Mouse (Mus musculus): Measurements from ENCODE around the gene Zfp296. TPM values are rescaled to one million over a fixed set of nuclear protein-coding genes. Genes with fewer than 3 reads are reported as not detected.
"Not testable (repeated sequence)": the region's sequence is repeated elsewhere in the genome, so short reads cannot be mapped to it uniquely, and the experiment has no call there.

Zfp296 gene
- polyA plus RNA-seq, 1 experiment from 2014 or later = 0.31 TPM

GRCm38 (mm10) chr7:19589207-19589606, 12.1 kb downstream of the Zfp296 start:
- Histone ChIP-seq H3K4me3 (replicated peaks) (no peak overlapping the region), H3K9me3 (no peaks in the 10 kb centered on the region), H3K9ac (replicated peaks) (no peak overlapping the region), H3K4me1 (replicated peaks) (no peaks in the 10 kb centered on the region), H3K4me2 (replicated peaks) (no peak overlapping the region), H3K27me3 (no peaks in the 10 kb centered on the region), H3K36me3 (peaks cover 100% of the 10 kb centered on the region), H3K27ac (no peak overlapping the region)
- 53% methylated on average over 3 of the region's 3 CpGs for whole genome bisulfite sequencing
- ATAC-seq = no peak

- Histone ChIP-seq H3K4me3 (replicated peaks) (no peak overlapping the region), H3K27me3 (no peaks in the 10 kb centered on the region), H3K36me3 (peaks cover 99% of the 10 kb centered on the region), H3K4me2 (replicated peaks) (no peak overlapping the region), H3K9me3 (no peaks in the 10 kb centered on the region), H3K27ac (no peak overlapping the region), H3K9ac (replicated peaks) (no peak overlapping the region), H3K4me1 (replicated peaks) (no peaks in the 10 kb centered on the region)
- peak; percentile 54 for ATAC-seq
- 71% methylated on average over 3 of the region's 3 CpGs for WGBS
These were observed 12.8 kb downstream of the Zfp296 start for GRCm38 (mm10) chr7:19589917-19590316.

- no peak for ATAC-seq
These were observed 16.1 kb downstream of the Zfp296 start for GRCm38 (mm10) chr7:19593061-19593730.

GRCm38 (mm10) chr7:19600562-19600961, 23.5 kb downstream of the Zfp296 start:
- Histone ChIP-seq H3K36me3 (peaks cover 60% of the 10 kb centered on the region), H3K4me2 (replicated peaks) (no peak overlapping the region), H3K9me3 (no peaks in the 10 kb centered on the region), H3K27me3 (no peaks in the 10 kb centered on the region), H3K27ac (0 out of 2 replicates have a peak overlapping the region, but pooled peaks have one; percentile 9), H3K4me3 (replicated peaks) (no peak overlapping the region), H3K4me1 (replicated peaks) (peaks cover 36% of the 10 kb centered on the region), H3K9ac (replicated peaks) (no peak overlapping the region)
- peak; percentile 35 for ATAC-seq
- WGBS = 53% methylated on average over 5 of the region's 5 CpGs

More at GRCm38 (mm10) chr7:19593061-19593730, 16.1 kb downstream of the Zfp296 start:
- H3K27me3 ChIP-seq = no peaks in the 10 kb centered on the region
- H3K9ac ChIP-seq (replicated peaks) = no peak overlapping the region; the same call in 1 of the 2 replicates
- WGBS = 94% methylated on average over 10 of the region's 10 CpGs
- H3K36me3 ChIP-seq = peaks cover 94% of the 10 kb centered on the region
- no peaks in the 10 kb centered on the region for H3K9me3 ChIP-seq
- no peak overlapping the region for H3K4me2 ChIP-seq (replicated peaks)
- no peak overlapping the region for H3K27ac ChIP-seq
- H3K4me1 ChIP-seq (replicated peaks) = no peaks in the 10 kb centered on the region
- H3K4me3 ChIP-seq (replicated peaks) = no peak overlapping the region

- peak overlapping the region; percentile 98 for H3K4me2 ChIP-seq (replicated peaks)
- no peaks in the 10 kb centered on the region for H3K27me3 ChIP-seq
- H3K9ac ChIP-seq (replicated peaks) = peak overlapping the region; percentile 98
- peak overlapping the region; percentile 92 for H3K4me3 ChIP-seq (replicated peaks)
- H3K4me1 ChIP-seq (replicated peaks) = peaks cover 36% of the 10 kb centered on the region
- ATAC-seq = no peak
- 89% methylated on average over 12 of the region's 12 CpGs for WGBS
- no peak overlapping the region for H3K27ac ChIP-seq
- no peaks in the 10 kb centered on the region for H3K9me3 ChIP-seq
- H3K36me3 ChIP-seq = peaks cover 41% of the 10 kb centered on the region
These were observed 26.0 kb downstream of the Zfp296 start for GRCm38 (mm10) chr7:19603055-19603454.

GRCm38 (mm10) chr7:19603849-19604605, 26.9 kb downstream of the Zfp296 start, which contains the start of gene Clasrp:
TSS of gene Clasrp (minus strand) at chr7:19604486.
- Histone ChIP-seq H3K4me3 (replicated peaks) (peak within 1 kb of the TSS; percentile 92), H3K9ac (replicated peaks) (peak within 1 kb of the TSS; percentile 98), H3K27ac (peak within 1 kb of the TSS; percentile 68), H3K27me3 (no peaks in the 10 kb centered on the region), H3K4me2 (replicated peaks) (peak within 1 kb of the TSS; percentile 98), H3K9me3 (no peaks in the 10 kb centered on the region), H3K36me3 (peaks cover 31% of the 10 kb centered on the region), H3K4me1 (replicated peaks) (peaks cover 36% of the 10 kb centered on the region)
- peak; percentile 93 for ATAC-seq
- WGBS = 2% methylated on average over 56 of the region's 57 CpGs

- not testable (repeated sequence) for H3K9ac ChIP-seq (replicated peaks); H3K9me3 ChIP-seq; H3K27ac ChIP-seq; H3K27me3 ChIP-seq
- Histone ChIP-seq H3K36me3 (peaks cover 24% of the 10 kb centered on the region), H3K4me1 (replicated peaks) (peaks cover 36% of the 10 kb centered on the region), H3K4me3 (replicated peaks) (peak overlapping the region; percentile 92), H3K4me2 (replicated peaks) (peak overlapping the region; percentile 98)
- 59% methylated on average over 10 of the region's 10 CpGs for WGBS
- peak; percentile 12; the same call in 1 of the 2 replicates for ATAC-seq
These were observed 27.6 kb downstream of the Zfp296 start for GRCm38 (mm10) chr7:19604606-19605214.

GRCm38 (mm10) chr7:19607291-19607690, 30.2 kb downstream of the Zfp296 start:
- Histone ChIP-seq H3K4me3 (replicated peaks) (no peak overlapping the region), H3K27me3 (no peaks in the 10 kb centered on the region), H3K9ac (replicated peaks) (no peak overlapping the region), H3K27ac (no peak overlapping the region), H3K36me3 (no peaks in the 10 kb centered on the region), H3K4me2 (replicated peaks) (no peak overlapping the region), H3K4me1 (replicated peaks) (peaks cover 16% of the 10 kb centered on the region), H3K9me3 (no peaks in the 10 kb centered on the region)
- ATAC-seq = no peak
- WGBS = 89% methylated on average over 5 of the region's 5 CpGs

- WGBS = 94% methylated on average over 12 of the region's 12 CpGs
- Histone ChIP-seq H3K27me3 (no peaks in the 10 kb centered on the region), H3K27ac (no peak overlapping the region), H3K9me3 (no peaks in the 10 kb centered on the region), H3K4me1 (replicated peaks) (no peaks in the 10 kb centered on the region), H3K4me2 (replicated peaks) (no peak overlapping the region), H3K4me3 (replicated peaks) (no peak overlapping the region), H3K36me3 (no peaks in the 10 kb centered on the region), H3K9ac (replicated peaks) (no peak overlapping the region)
- no peak for ATAC-seq
These were observed 32.7 kb downstream of the Zfp296 start for GRCm38 (mm10) chr7:19609641-19610332.

- no peaks in the 10 kb centered on the region for H3K4me1 ChIP-seq (replicated peaks)
- H3K9me3 ChIP-seq = no peaks in the 10 kb centered on the region
- no peak overlapping the region for H3K27ac ChIP-seq
- no peak overlapping the region for H3K9ac ChIP-seq (replicated peaks)
- no peaks in the 10 kb centered on the region for H3K27me3 ChIP-seq
- no peak for ATAC-seq
- WGBS = 81% methylated on average over 5 of the region's 5 CpGs
- H3K36me3 ChIP-seq = no peaks in the 10 kb centered on the region
- no peak overlapping the region for H3K4me2 ChIP-seq (replicated peaks)
- no peak overlapping the region for H3K4me3 ChIP-seq (replicated peaks)
These were observed 33.9 kb downstream of the Zfp296 start for GRCm38 (mm10) chr7:19610969-19611368.

- H3K27me3 ChIP-seq = 0 out of 2 replicates have a peak, but pooled peaks cover 2% of the 10 kb centered on the region
- H3K9me3 ChIP-seq = no peaks in the 10 kb centered on the region
- H3K4me3 ChIP-seq (replicated peaks) = no peak overlapping the region
- no peak for ATAC-seq
- no peak overlapping the region for H3K9ac ChIP-seq (replicated peaks)
- no peak overlapping the region for H3K4me2 ChIP-seq (replicated peaks)
- peaks cover 6% of the 10 kb centered on the region for H3K4me1 ChIP-seq (replicated peaks)
- WGBS = 88% methylated on average over 12 of the region's 12 CpGs
- H3K27ac ChIP-seq = no peak overlapping the region
- no peaks in the 10 kb centered on the region for H3K36me3 ChIP-seq
These were observed 38.0 kb downstream of the Zfp296 start for GRCm38 (mm10) chr7:19615036-19615577.
